Comparison of ENCODE assay signal across 19 mouse cellular contexts in the genomic region with DNA sequence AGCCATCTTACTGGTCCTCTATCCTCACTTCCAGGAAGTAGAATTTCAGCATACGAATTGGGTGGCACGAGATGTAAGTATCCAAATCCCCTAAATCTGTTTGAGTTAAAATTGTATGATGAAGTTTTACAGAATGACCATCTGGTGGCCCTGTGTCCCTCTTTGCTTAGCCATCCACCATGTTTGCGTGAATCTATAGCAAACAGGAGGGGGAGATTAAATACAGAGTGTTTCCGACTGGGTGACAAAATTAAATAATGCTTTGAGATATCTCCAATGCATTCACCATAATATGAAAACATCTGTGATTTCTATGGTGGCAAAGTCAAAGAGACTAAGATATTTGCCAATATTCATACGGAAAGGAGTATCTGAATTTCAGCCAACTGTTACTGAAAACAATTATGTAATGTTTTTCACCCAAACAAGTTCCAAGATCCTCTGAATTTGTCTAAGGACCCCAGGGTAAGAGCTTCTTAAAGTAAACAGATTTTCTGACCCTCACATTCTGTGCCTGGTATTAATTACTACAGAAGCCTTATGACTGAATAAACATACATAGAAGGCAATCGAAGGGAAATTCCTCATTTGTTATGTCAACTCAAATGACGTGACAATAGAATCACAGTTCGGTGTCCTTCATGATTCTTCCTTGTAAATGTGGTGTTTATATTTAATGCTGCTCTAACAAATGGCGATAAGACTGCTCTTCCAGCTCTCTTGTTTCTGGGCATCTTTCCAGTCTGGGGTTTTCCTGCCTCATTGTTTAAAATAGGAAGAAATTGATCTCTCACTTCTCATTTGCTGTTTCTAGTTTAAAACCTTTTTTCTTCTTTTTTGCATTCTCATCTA. TPM values are rescaled to one million over a fixed set of nuclear protein-coding genes. Genes with fewer than 3 reads are reported as not detected.
DNase-seq lines count a peak whose midpoint lies in the region; ATAC-seq and TF ChIP-seq lines count a peak whose summit lies in the region.
"Had no signal": no experiment of that assay in that cellular context is flagged by ENCODE, and none has a peak within 500 bp of the region (broad histone marks: within the 10 kb centered on the region; RNA-seq: fewer than 3 reads in every experiment).

No protein-coding gene starts in this region.

- TF ChIP-seq EP300 in heart, postnatal 0 days (IDR thresholded peaks at IDR 0.05; ENCODE audit: low read depth): no peak

- peak; percentile 15 to 42 for DNase-seq in cerebellum, postnatal 10 days
- no peak for DNase-seq in cerebellum, adult 18-20 months
- peak; percentile 19 for DNase-seq in heart, postnatal 0 days (ENCODE audit: low spot score)
- no peak for DNase-seq in heart, embryonic 10.5 days (ENCODE audit: low spot score)
- DNase-seq in lung, embryonic 14.5 days: peak; percentile 91
- no peak for DNase-seq in lung, adult 18-20 months
- peak; percentile 5 for DNase-seq in lung, postnatal 25 days (ENCODE audit: low spot score)
- DNase-seq: adrenal gland, adult 2 months; cerebellum, adult 9-11 months; gastrocnemius, postnatal 10 days; heart, adult 2 months; heart, postnatal 4 days; liver; midbrain, embryonic 14.5 days; thymus, postnatal 4 days had no signal

- no peak overlapping the region for H3K4me2 ChIP-seq in heart, postnatal 0 days (ENCODE audit: low read depth, low read length)
- no peak overlapping the region for H3K4me2 ChIP-seq in lung, embryonic 14.5 days
- H3K4me2 ChIP-seq: embryonic facial prominence, embryonic 12.5 days; kidney, embryonic 15.5 days had no signal

- H3K9ac ChIP-seq in heart, postnatal 0 days (replicated peaks; ENCODE audit: low read depth, low read length): no peak overlapping the region
- H3K9ac ChIP-seq in lung, embryonic 14.5 days: no peak overlapping the region
- H3K9ac ChIP-seq: embryonic facial prominence, embryonic 12.5 days; kidney, embryonic 15.5 days had no signal

- no peaks in the 10 kb centered on the region for H3K36me3 ChIP-seq in heart, postnatal 0 days (replicated peaks; ENCODE audit: control insufficient read depth, insufficient read depth, low read length)
- H3K36me3 ChIP-seq in heart, embryonic 10.5 days: no peaks in the 10 kb centered on the region
- no peaks in the 10 kb centered on the region for H3K36me3 ChIP-seq in lung, embryonic 14.5 days (ENCODE audit: insufficient read depth)
- H3K36me3 ChIP-seq: embryonic facial prominence, embryonic 12.5 days; kidney, embryonic 15.5 days had no signal

- TF ChIP-seq CTCF in heart, postnatal 0 days (IDR thresholded peaks at IDR 0.05; ENCODE audit: low read depth): no peak
- TF ChIP-seq CTCF in lung, embryonic 14.5 days (IDR thresholded peaks at IDR 0.05; ENCODE audit: low read depth): no peak

- WGBS in heart, postnatal 0 days: 53% methylated on average over 9 of the region's 9 CpGs
- 79% methylated on average over 9 of the region's 9 CpGs for WGBS in heart, embryonic 10.5 days
- 36% methylated on average over 9 of the region's 9 CpGs for WGBS in lung, embryonic 14.5 days

- H3K27ac ChIP-seq in heart, postnatal 0 days (ENCODE audit: low read depth): no peak overlapping the region
- no peak overlapping the region for H3K27ac ChIP-seq in heart, embryonic 10.5 days
- no peak overlapping the region for H3K27ac ChIP-seq in lung, embryonic 14.5 days (ENCODE audit: low read depth)
- H3K27ac ChIP-seq: embryonic facial prominence, embryonic 12.5 days; heart, adult 2 months; kidney, embryonic 15.5 days had no signal

- no peak overlapping the region for H3K4me3 ChIP-seq in heart, postnatal 0 days (ENCODE audit: low read depth, low read length)
- H3K4me3 ChIP-seq in heart, embryonic 10.5 days: no peak overlapping the region
- H3K4me3 ChIP-seq in lung, embryonic 14.5 days (ENCODE audit: low read depth, low read length): no peak overlapping the region
- H3K4me3 ChIP-seq: embryonic facial prominence, embryonic 12.5 days; heart, adult 2 months; kidney, embryonic 15.5 days had no signal

- H3K27me3 ChIP-seq in heart, postnatal 0 days (ENCODE audit: control insufficient read depth, insufficient read depth, low read length): no peaks in the 10 kb centered on the region
- no peaks in the 10 kb centered on the region for H3K27me3 ChIP-seq in heart, embryonic 10.5 days (ENCODE audit: insufficient read depth, poor library complexity, severe bottlenecking)
- H3K27me3 ChIP-seq in lung, embryonic 14.5 days (ENCODE audit: insufficient read depth, low read length): no peaks in the 10 kb centered on the region
- H3K27me3 ChIP-seq: embryonic facial prominence, embryonic 12.5 days; kidney, embryonic 15.5 days had no signal

- no peaks in the 10 kb centered on the region for H3K9me3 ChIP-seq in heart, postnatal 0 days (replicated peaks; ENCODE audit: control insufficient read depth, low read length)
- H3K9me3 ChIP-seq in heart, embryonic 10.5 days: no peaks in the 10 kb centered on the region
- no peaks in the 10 kb centered on the region for H3K9me3 ChIP-seq in lung, embryonic 14.5 days (ENCODE audit: low read depth, low read length)
- H3K9me3 ChIP-seq: embryonic facial prominence, embryonic 12.5 days; kidney, embryonic 15.5 days had no signal

- ATAC-seq in heart, postnatal 0 days (ENCODE audit: insufficient read depth, low read depth): no peak
- peak; percentile 94 for ATAC-seq in lung, embryonic 14.5 days (ENCODE audit: insufficient read depth)
- no peak for ATAC-seq in CD4-positive, CD25-positive, alpha-beta regulatory T cell, adult 4 months
- ATAC-seq: Patski had no signal

- no peaks in the 10 kb centered on the region for H3K4me1 ChIP-seq in heart, postnatal 0 days (ENCODE audit: control insufficient read depth, insufficient read depth)
- no peaks in the 10 kb centered on the region for H3K4me1 ChIP-seq in heart, embryonic 10.5 days
- H3K4me1 ChIP-seq in lung, embryonic 14.5 days (ENCODE audit: insufficient read depth): peaks cover 5% of the 10 kb centered on the region; the same call in 1 of the 2 replicates
- H3K4me1 ChIP-seq: embryonic facial prominence, embryonic 12.5 days; kidney, embryonic 15.5 days had no signal

RNA-seq across cellular contexts. Expression of a gene that starts 38.6 kb away (rescaled TPM):
- 66.0 and 67.7 TPM in 2 replicates for total RNA-seq in heart, postnatal 0 days (2014; rRNA removed; ENCODE audit: low replicate concordance)
- polyA plus RNA-seq in heart, postnatal 0 days (2015; fragmentation: Nextera tagmentation; extraction: Ambion mirVana): 39.2 and 39.8 TPM in 2 replicates
- polyA plus RNA-seq in heart, embryonic 10.5 days (2016; fragmentation: Nextera tagmentation; extraction: Ambion mirVana): 53.7 and 55.1 TPM in 2 replicates
- polyA plus RNA-seq in lung, embryonic 14.5 days (2014; fragmentation: Nextera tagmentation; extraction: Ambion mirVana): 60.3 and 63.8 TPM in 2 replicates
- 10 to 100 TPM; 38.1 to 41.2 TPM for polyA plus RNA-seq in CD4-positive, CD25-positive, alpha-beta regulatory T cell, adult 4 months (2017; shearing (Covaris generic))

RNA-seq across cellular contexts. Expression of a gene that starts 42.6 kb away (rescaled TPM):
- total RNA-seq in heart, postnatal 0 days (2014; rRNA removed; ENCODE audit: low replicate concordance): 14.8 and 17.4 TPM in 2 replicates
- 12.6 and 13.2 TPM in 2 replicates for polyA plus RNA-seq in heart, postnatal 0 days (2015; fragmentation: Nextera tagmentation; extraction: Ambion mirVana)
- 19.4 and 25.0 TPM in 2 replicates for polyA plus RNA-seq in heart, embryonic 10.5 days (2016; fragmentation: Nextera tagmentation; extraction: Ambion mirVana)
- 44.2 and 45.1 TPM in 2 replicates for polyA plus RNA-seq in lung, embryonic 14.5 days (2014; fragmentation: Nextera tagmentation; extraction: Ambion mirVana)
- 10 to 100 TPM; 38.5 to 46.9 TPM for polyA plus RNA-seq in CD4-positive, CD25-positive, alpha-beta regulatory T cell, adult 4 months (2017; shearing (Covaris generic))

Comparison
In these comparisons a context has a peak if more than half of its experiments do, and no peak if none do; other contexts are left out.
1. DNase-seq: peak in cerebellum, postnatal 10 days (2 of 2), heart, postnatal 0 days (single experiment), lung, embryonic 14.5 days (single experiment) and lung, postnatal 25 days (single experiment); none in cerebellum, adult 18-20 months (0 of 2), heart, embryonic 10.5 days (single experiment) and lung, adult 18-20 months (0 of 2).